Mouse (Mus musculus): Measurements from ENCODE around the gene Xdh. TPM values are rescaled to one million over a fixed set of nuclear protein-coding genes. Genes with fewer than 3 reads are reported as not detected.
"Not testable (repeated sequence)": the region's sequence is repeated elsewhere in the genome, so short reads cannot be mapped to it uniquely, and the experiment has no call there.

The Xdh gene
- total and polyA plus RNA-seq, 2 experiments from 2014 or later, result 0.13 to 0.24 TPM

- TF ChIP-seq CTCF (IDR thresholded peaks at IDR 0.05; ENCODE audit: low read depth), result no peak
- WGBS, result 93% methylated on average over 14 of the region's 14 CpGs
- no peak for ATAC-seq
Measured at GRCm38 (mm10) chr17:73870956-73871605, 78.9 kb downstream of the Xdh start.

GRCm38 (mm10) chr17:73869008-73869685 lies 80.8 kb downstream of the Xdh start:
- no peak for DNase-seq
- WGBS, result 96% methylated on average over 9 of the region's 9 CpGs
- H3K27me3 ChIP-seq (ENCODE audit: insufficient read depth, low read length), result no peaks in the 10 kb centered on the region
- no peaks in the 10 kb centered on the region for H3K36me3 ChIP-seq (ENCODE audit: insufficient read depth)
- H3K9me3 ChIP-seq (ENCODE audit: low read length), result no peaks in the 10 kb centered on the region
- H3K9ac ChIP-seq, result no peak overlapping the region
- H3K4me2 ChIP-seq (ENCODE audit: low read depth), result no peak overlapping the region
- no peak overlapping the region for H3K4me3 ChIP-seq (ENCODE audit: low read depth, low read length)
- TF ChIP-seq CTCF (IDR thresholded peaks at IDR 0.05; ENCODE audit: low read depth), result no peak
- H3K27ac ChIP-seq (ENCODE audit: low read depth, low read length), result no peak overlapping the region
- H3K4me1 ChIP-seq (ENCODE audit: insufficient read depth), result no peaks in the 10 kb centered on the region
- ATAC-seq, result no peak

More at GRCm38 (mm10) chr17:73870956-73871605, 78.9 kb downstream of the Xdh start:
- no peaks in the 10 kb centered on the region for H3K4me1 ChIP-seq (ENCODE audit: insufficient read depth)
- no peak overlapping the region for H3K4me2 ChIP-seq (ENCODE audit: low read depth)
- H3K9me3 ChIP-seq (ENCODE audit: low read length), result no peaks in the 10 kb centered on the region
- DNase-seq, result no peak
- H3K36me3 ChIP-seq (ENCODE audit: insufficient read depth), result no peaks in the 10 kb centered on the region
- H3K27ac ChIP-seq (ENCODE audit: low read depth, low read length), result no peak overlapping the region
- no peak overlapping the region for H3K4me3 ChIP-seq (ENCODE audit: low read depth, low read length)
- H3K27me3 ChIP-seq (ENCODE audit: insufficient read depth, low read length), result no peaks in the 10 kb centered on the region
- no peak overlapping the region for H3K9ac ChIP-seq

- Histone ChIP-seq H3K27ac (ENCODE audit: low read depth, low read length) (no peak overlapping the region), H3K4me2 (ENCODE audit: low read depth) (no peak overlapping the region), H3K27me3 (ENCODE audit: insufficient read depth, low read length) (no peaks in the 10 kb centered on the region), H3K36me3 (ENCODE audit: insufficient read depth) (no peaks in the 10 kb centered on the region), H3K9me3 (ENCODE audit: low read length) (no peaks in the 10 kb centered on the region), H3K4me3 (ENCODE audit: low read depth, low read length) (no peak overlapping the region), H3K4me1 (ENCODE audit: insufficient read depth) (no peaks in the 10 kb centered on the region), H3K9ac (no peak overlapping the region)
- TF ChIP-seq CTCF (IDR thresholded peaks at IDR 0.05; ENCODE audit: low read depth), result no peak
- no peak for ATAC-seq
- WGBS, result 53% methylated on average over 4 of the region's 4 CpGs
- no peak for DNase-seq
Measured at GRCm38 (mm10) chr17:73853717-73854116, 96.3 kb downstream of the Xdh start.

- Histone ChIP-seq H3K4me3 (ENCODE audit: low read depth, low read length) (no peak overlapping the region), H3K9ac (no peak overlapping the region), H3K9me3 (ENCODE audit: low read length) (no peaks in the 10 kb centered on the region), H3K4me2 (ENCODE audit: low read depth) (no peak overlapping the region), H3K36me3 (ENCODE audit: insufficient read depth) (no peaks in the 10 kb centered on the region), H3K27me3 (ENCODE audit: insufficient read depth, low read length) (no peaks in the 10 kb centered on the region), H3K27ac (ENCODE audit: low read depth, low read length) (no peak overlapping the region), H3K4me1 (ENCODE audit: insufficient read depth) (no peaks in the 10 kb centered on the region)
- 91% methylated on average over 11 of the region's 11 CpGs for WGBS
- ATAC-seq, result no peak
- TF ChIP-seq CTCF (IDR thresholded peaks at IDR 0.05; ENCODE audit: low read depth), result no peak
- no peak for DNase-seq
Measured at GRCm38 (mm10) chr17:73853041-73853440, 97.0 kb downstream of the Xdh start.

- WGBS, result 85% methylated on average over 1 of the region's 1 CpGs
- no peaks in the 10 kb centered on the region for H3K9me3 ChIP-seq (ENCODE audit: low read length)
- no peaks in the 10 kb centered on the region for H3K36me3 ChIP-seq (ENCODE audit: insufficient read depth)
- H3K27me3 ChIP-seq (ENCODE audit: insufficient read depth, low read length), result no peaks in the 10 kb centered on the region
- H3K4me3 ChIP-seq (ENCODE audit: low read depth, low read length), result no peak overlapping the region
- H3K9ac ChIP-seq, result no peak overlapping the region
- DNase-seq (no peak), ATAC-seq (no peak)
- H3K4me2 ChIP-seq (ENCODE audit: low read depth), result no peak overlapping the region
- H3K27ac ChIP-seq (ENCODE audit: low read depth, low read length), result no peak overlapping the region
- TF ChIP-seq CTCF (IDR thresholded peaks at IDR 0.05; ENCODE audit: low read depth), result no peak
- H3K4me1 ChIP-seq (ENCODE audit: insufficient read depth), result no peaks in the 10 kb centered on the region
Measured at GRCm38 (mm10) chr17:73847399-73847798, 102.6 kb downstream of the Xdh start.

- Histone ChIP-seq H3K27me3 (ENCODE audit: insufficient read depth, low read length) (no peaks in the 10 kb centered on the region), H3K4me2 (ENCODE audit: low read depth) (no peak overlapping the region), H3K9ac (no peak overlapping the region), H3K4me1 (ENCODE audit: insufficient read depth) (no peaks in the 10 kb centered on the region), H3K9me3 (ENCODE audit: low read length) (no peaks in the 10 kb centered on the region), H3K36me3 (ENCODE audit: insufficient read depth) (no peaks in the 10 kb centered on the region), H3K27ac (ENCODE audit: low read depth, low read length) (no peak overlapping the region), H3K4me3 (ENCODE audit: low read depth, low read length) (no peak overlapping the region)
- ATAC-seq (no peak), DNase-seq (no peak)
- TF ChIP-seq CTCF (IDR thresholded peaks at IDR 0.05; ENCODE audit: low read depth), result no peak
- WGBS, result 79% methylated on average over 3 of the region's 3 CpGs
Measured at GRCm38 (mm10) chr17:73845632-73846031, 104.4 kb downstream of the Xdh start.

GRCm38 (mm10) chr17:73842963-73843362 lies 107.0 kb downstream of the Xdh start:
- Histone ChIP-seq H3K27me3 (ENCODE audit: insufficient read depth, low read length) (no peaks in the 10 kb centered on the region), H3K4me1 (ENCODE audit: insufficient read depth) (no peaks in the 10 kb centered on the region), H3K9ac (no peak overlapping the region), H3K27ac (ENCODE audit: low read depth, low read length) (no peak overlapping the region), H3K4me3 (ENCODE audit: low read depth, low read length) (no peak overlapping the region), H3K9me3 (ENCODE audit: low read length) (no peaks in the 10 kb centered on the region), H3K36me3 (ENCODE audit: insufficient read depth) (no peaks in the 10 kb centered on the region), H3K4me2 (ENCODE audit: low read depth) (no peak overlapping the region)
- ATAC-seq (no peak), DNase-seq (no peak)
- no peak for TF ChIP-seq CTCF (IDR thresholded peaks at IDR 0.05; ENCODE audit: low read depth)
- 90% methylated on average over 1 of the region's 1 CpGs for WGBS

DNA sequence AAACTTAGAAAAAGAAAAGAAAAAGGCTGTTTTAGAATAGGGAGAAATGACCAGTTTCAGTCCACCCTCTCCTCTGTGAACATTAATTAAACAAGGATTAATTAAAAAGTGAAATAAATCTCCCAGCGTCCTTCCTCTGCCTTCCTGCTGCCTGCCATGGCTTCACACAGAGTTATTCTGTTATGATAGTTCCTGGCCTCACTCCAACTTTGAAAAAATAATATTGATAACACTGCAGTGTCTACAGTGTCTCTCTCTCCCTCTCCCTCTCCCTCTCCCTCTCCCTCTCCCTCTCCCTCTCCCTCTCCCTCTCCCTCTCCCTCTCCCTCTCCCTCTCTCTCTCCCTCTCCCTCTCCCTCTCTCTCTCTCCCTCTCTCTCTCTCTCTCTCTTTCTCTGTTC lies 110.1 kb downstream of the Xdh start:
- H3K9ac ChIP-seq; DNase-seq; H3K36me3 ChIP-seq (ENCODE audit: insufficient read depth); H3K27ac ChIP-seq (ENCODE audit: low read depth, low read length); H3K9me3 ChIP-seq (ENCODE audit: low read length); H3K4me3 ChIP-seq (ENCODE audit: low read depth, low read length); H3K4me1 ChIP-seq (ENCODE audit: insufficient read depth); H3K4me2 ChIP-seq (ENCODE audit: low read depth); H3K27me3 ChIP-seq (ENCODE audit: insufficient read depth, low read length); ATAC-seq: not testable (repeated sequence)
- WGBS, result 22% methylated on average over 1 of the region's 1 CpGs
